Mouse (Mus musculus) MEL (cell line): Measurements from ENCODE around the gene Fam19a1. TPM values are rescaled to one million over a fixed set of nuclear protein-coding genes. Genes with fewer than 3 reads are reported as not detected.

Source experiments
- DNase-seq: peaks from one replicate; pipeline ENCODE4 v3.0.0; 2011; ENCODE audit warnings: low read depth, low spot score
- H3K27ac ChIP-seq: 2 replicates; pipeline ENCODE4 v1.5.1; 2012; ENCODE audit warnings: low read depth, mild to moderate bottlenecking, control low read depth, low read length, moderate library complexity; ENCODE audit not compliant: control insufficient read depth
- H3K27me3 ChIP-seq, 2 experiments: fragments of 150-350 bp in 1 of 2; sonication (generic) in 1 of 2; 2 replicates each; pipeline ENCODE4 v1.6.1; 2012; ENCODE audit warnings: low read length in 2 of 2, mild to moderate bottlenecking in 2 of 2, improper control_type of control experiment in 1 of 2, moderate library complexity in 1 of 2; ENCODE audit not compliant: insufficient read depth in 2 of 2, control insufficient read depth in 1 of 2
- H3K36me3 ChIP-seq, 2 experiments: 2 replicates each; pipeline ENCODE4 v1.6.1; 2012 to 2014; ENCODE audit warnings: low read length in 2 of 2, improper control_type of control experiment in 1 of 2, inconsistent platforms in 1 of 2, mild to moderate bottlenecking in 1 of 2; ENCODE audit not compliant: insufficient read depth in 2 of 2, control insufficient read depth in 1 of 2
- H3K4me1 ChIP-seq, 2 experiments: fragments of 150-350 bp in 1 of 2; sonication (generic) in 1 of 2; 2 replicates each; pipeline ENCODE4 v1.6.1; 2012; ENCODE audit warnings: low read length in 2 of 2, improper control_type of control experiment in 1 of 2, mild to moderate bottlenecking in 1 of 2; ENCODE audit not compliant: insufficient read depth in 2 of 2, control insufficient read depth in 1 of 2
- H3K4me3 ChIP-seq, 2 experiments: fragments of 150-350 bp in 1 of 2; sonication (generic) in 1 of 2; 2 replicates each; pipeline ENCODE4 v1.5.1; 2012; ENCODE audit warnings: low read depth in 2 of 2, low read length in 2 of 2, mild to moderate bottlenecking in 2 of 2, moderate library complexity in 2 of 2, control low read depth in 1 of 2, improper control_type of control experiment in 1 of 2; ENCODE audit not compliant: control insufficient read depth in 1 of 2, insufficient read depth in 1 of 2
- H3K79me2 ChIP-seq: 2 replicates; pipeline ENCODE4 v1.6.1; 2012; ENCODE audit warnings: mild to moderate bottlenecking, low read length, moderate library complexity; ENCODE audit not compliant: control insufficient read depth, poor library complexity, insufficient read depth
- H3K9ac ChIP-seq: 2 replicates; pipeline ENCODE4 v1.6.1; 2012; ENCODE audit warnings: low read depth, mild to moderate bottlenecking, control low read depth, low read length, moderate library complexity; ENCODE audit not compliant: control insufficient read depth, poor library complexity, severe bottlenecking
- H3K9me3 ChIP-seq: fragments of 150-350 bp; sonication (generic); replicated peaks from 2 replicates; pipeline ENCODE4 v1.6.1; 2012; ENCODE audit warnings: mild to moderate bottlenecking, low read length, improper control_type of control experiment, moderate library complexity; ENCODE audit not compliant: insufficient read depth
- BHLHE40 ChIP-seq: IDR thresholded peaks from 2 replicates; pipeline ENCODE4 v1.6.1; 2012; ENCODE audit warnings: low read depth, mild to moderate bottlenecking, inconsistent platforms, low read length, improper control_type of control experiment, borderline replicate concordance
- CHD1 ChIP-seq: IDR thresholded peaks from 2 replicates; pipeline ENCODE4 v1.6.1; 2012; ENCODE audit warnings: low read depth, mild to moderate bottlenecking, inconsistent platforms, low read length, improper control_type of control experiment
- CHD2 ChIP-seq: IDR thresholded peaks from 2 replicates; pipeline ENCODE4 v1.6.1; 2011; ENCODE audit warnings: low read length, improper control_type of control experiment
- EP300 ChIP-seq, 2 experiments: IDR thresholded peaks; 2 replicates each; pipeline ENCODE4 v1.6.1; 2011; ENCODE audit warnings: improper control_type of control experiment in 2 of 2, low read length in 2 of 2, low read depth in 1 of 2, mild to moderate bottlenecking in 1 of 2
- ETS1 ChIP-seq: IDR thresholded peaks from 2 replicates; pipeline ENCODE4 v1.6.1; 2012; ENCODE audit warnings: low read depth, mild to moderate bottlenecking, inconsistent platforms, low read length, improper control_type of control experiment, moderate library complexity
- GABPA ChIP-seq: IDR thresholded peaks from 2 replicates; pipeline ENCODE4 v1.6.1; 2012; ENCODE audit warnings: low read depth, mild to moderate bottlenecking, inconsistent platforms, low read length, improper control_type of control experiment, moderate library complexity
- GATA1 ChIP-seq: IDR thresholded peaks from 2 replicates; pipeline ENCODE4 v1.6.1; 2011; ENCODE audit warnings: low read depth, low read length, improper control_type of control experiment
- HCFC1 ChIP-seq: IDR thresholded peaks from 2 replicates; pipeline ENCODE4 v1.6.1; 2012; ENCODE audit warnings: low read depth, mild to moderate bottlenecking, inconsistent platforms, low read length, improper control_type of control experiment, moderate library complexity
- MAFK ChIP-seq: IDR thresholded peaks from 2 replicates; pipeline ENCODE4 v1.6.1; 2011; ENCODE audit warnings: low read depth, mild to moderate bottlenecking, low read length, improper control_type of control experiment, borderline replicate concordance
- MAX ChIP-seq: IDR thresholded peaks from 2 replicates; pipeline ENCODE4 v1.6.1; 2011; ENCODE audit warnings: low read length, improper control_type of control experiment
- MEF2A ChIP-seq: IDR thresholded peaks from 2 replicates; pipeline ENCODE4 v1.6.1; 2014; ENCODE audit warnings: low read depth, mild to moderate bottlenecking, inconsistent platforms, low read length, improper control_type of control experiment; ENCODE audit not compliant: poor library complexity, insufficient replicate concordance, severe bottlenecking; ENCODE audit errors: extremely low read depth
- MXI1 ChIP-seq: IDR thresholded peaks from 2 replicates; pipeline ENCODE4 v1.6.1; 2011; ENCODE audit warnings: mild to moderate bottlenecking, low read depth, low read length, improper control_type of control experiment
- NELFE ChIP-seq: IDR thresholded peaks from 2 replicates; pipeline ENCODE4 v1.6.1; 2011; ENCODE audit warnings: low read depth, low read length, improper control_type of control experiment
- NRF1 ChIP-seq: IDR thresholded peaks from 2 replicates; pipeline ENCODE4 v1.6.1; 2014; ENCODE audit warnings: low read depth, mild to moderate bottlenecking, inconsistent platforms, low read length, improper control_type of control experiment, moderate library complexity; ENCODE audit not compliant: poor library complexity, insufficient read depth, severe bottlenecking
- POLR2A ChIP-seq, 2 experiments: IDR thresholded peaks; 2 replicates each; pipeline ENCODE4 v1.6.1; 2011 to 2012; ENCODE audit warnings: low read length in 2 of 2, mild to moderate bottlenecking in 2 of 2, control low read depth in 1 of 2, improper control_type of control experiment in 1 of 2, low read depth in 1 of 2, moderate library complexity in 1 of 2; ENCODE audit not compliant: control insufficient read depth in 1 of 2, insufficient read depth in 1 of 2, poor library complexity in 1 of 2
- POLR2AphosphoS2 ChIP-seq: IDR thresholded peaks from 2 replicates; pipeline ENCODE4 v1.6.1; 2011; ENCODE audit warnings: low read length, improper control_type of control experiment
- RAD21 ChIP-seq: IDR thresholded peaks from 2 replicates; pipeline ENCODE4 v1.6.1; 2011; ENCODE audit warnings: mild to moderate bottlenecking, low read depth, low read length, improper control_type of control experiment
- RCOR1 ChIP-seq: IDR thresholded peaks from 2 replicates; pipeline ENCODE4 v1.6.1; 2012; ENCODE audit warnings: low read depth, mild to moderate bottlenecking, inconsistent platforms, low read length, improper control_type of control experiment
- SIN3A ChIP-seq: IDR thresholded peaks from 2 replicates; pipeline ENCODE4 v1.6.1; 2012; ENCODE audit warnings: low read length, improper control_type of control experiment, inconsistent platforms
- TAL1 ChIP-seq: IDR thresholded peaks from 2 replicates; pipeline ENCODE4 v1.6.1; 2012; ENCODE audit warnings: mild to moderate bottlenecking, inconsistent platforms, low read length, moderate library complexity, mixed read lengths
- TBP ChIP-seq: IDR thresholded peaks from 2 replicates; pipeline ENCODE4 v1.8.0; 2011; ENCODE audit warnings: low read depth, low read length, improper control_type of control experiment
- TCF12 ChIP-seq: IDR thresholded peaks from 2 replicates; pipeline ENCODE4 v1.6.1; 2014; ENCODE audit warnings: low read depth, mild to moderate bottlenecking, inconsistent platforms, low read length, improper control_type of control experiment, moderate library complexity
- UBTF ChIP-seq: IDR thresholded peaks from 2 replicates; pipeline ENCODE4 v1.6.1; 2012; ENCODE audit warnings: low read depth, mild to moderate bottlenecking, inconsistent platforms, low read length, improper control_type of control experiment, moderate library complexity, borderline replicate concordance; ENCODE audit not compliant: insufficient read depth
- USF2 ChIP-seq, 2 experiments: IDR thresholded peaks; 2 replicates each; pipeline ENCODE4 v1.6.1; 2011 to 2012; ENCODE audit warnings: improper control_type of control experiment in 2 of 2, low read length in 2 of 2, borderline replicate concordance in 1 of 2, inconsistent platforms in 1 of 2, low read depth in 1 of 2, mild to moderate bottlenecking in 1 of 2; ENCODE audit not compliant: insufficient read depth in 1 of 2
- ZC3H11A ChIP-seq: IDR thresholded peaks from 2 replicates; pipeline ENCODE4 v1.6.1; 2012; ENCODE audit warnings: low read depth, mild to moderate bottlenecking, inconsistent platforms, low read length, improper control_type of control experiment
- ZKSCAN1 ChIP-seq: IDR thresholded peaks from 2 replicates; pipeline ENCODE4 v1.6.1; 2012; ENCODE audit warnings: low read depth, mild to moderate bottlenecking, inconsistent platforms, low read length, improper control_type of control experiment, moderate library complexity
- ZNF384 ChIP-seq: IDR thresholded peaks from 2 replicates; pipeline ENCODE4 v1.6.1; 2012; ENCODE audit warnings: low read depth, mild to moderate bottlenecking, inconsistent platforms, low read length, improper control_type of control experiment
- polyA plus RNA-seq, 2 experiments: library from polyadenylated mRNA; stranded (reverse) in 1 of 2; unstranded in 1 of 2; fragments of >175 nt in 1 of 2; fragments of >200 nt in 1 of 2; gene quantifications; 2 replicates each; pipeline versions ENCODE4 v1.2.1 to v1.2.4; 2012; ENCODE audit warnings: low replicate concordance in 2 of 2, low read depth in 1 of 2; ENCODE audit not compliant: insufficient read length in 2 of 2, insufficient read depth in 1 of 2, missing spikeins in 1 of 2
- total RNA-seq: library from RNA; depleted of rRNA; stranded (reverse); fragments of 300-350 nt; gene quantifications from 2 replicates; pipeline ENCODE4 v1.2.3, GENCODE M21; 2012

Fam19a1 gene
- total and polyA plus RNA-seq, 3 experiments: not detected

DNA sequence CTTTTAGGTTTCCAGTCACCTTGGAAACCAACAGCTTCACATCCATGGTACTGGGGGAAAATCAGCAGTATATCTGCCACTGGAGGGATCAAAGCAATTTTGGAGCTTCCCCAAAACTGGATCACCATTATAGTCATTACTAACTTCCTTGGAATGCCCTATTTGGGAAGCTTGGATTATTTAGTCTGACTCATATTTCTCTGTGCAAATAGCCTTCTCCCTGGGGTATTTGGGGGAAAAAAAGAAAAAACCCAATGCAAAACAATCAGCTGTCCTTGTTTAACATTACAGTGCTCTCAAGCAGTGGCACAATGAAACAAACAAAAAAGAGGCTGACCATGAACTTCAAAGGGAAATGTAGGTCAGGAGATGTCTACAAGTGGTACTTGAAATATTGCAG lies 155.8 kb downstream of the Fam19a1 start:
- DNase-seq: no peak
- Histone ChIP-seq H3K9me3 (no peaks in the 10 kb centered on the region), H3K36me3 (no peaks in the 10 kb centered on the region), H3K27ac (no peak overlapping the region), H3K4me3 (no peak overlapping the region), H3K9ac (no peak overlapping the region), H3K4me1 (no peaks in the 10 kb centered on the region), H3K79me2 (no peaks in the 10 kb centered on the region), H3K27me3 (no peaks in the 10 kb centered on the region)
- TF ChIP-seq POLR2AphosphoS2 (no peak), HCFC1 (no peak), ZC3H11A (no peak)

- H3K9me3 ChIP-seq: no peaks in the 10 kb centered on the region
- TF ChIP-seq EP300 (IDR thresholded peaks at IDR 0.05; ENCODE audit: low read depth in 1 of 2, low read length in 2 of 2) (no peak), ZNF384 (no peak), CHD2 (no peak), TCF12 (no peak), TAL1 (no peak), RCOR1 (no peak), BHLHE40 (no peak), MEF2A (no peak), USF2 (IDR thresholded peaks at IDR 0.05; ENCODE audit: borderline replicate concordance in 1 of 2, insufficient read depth in 1 of 2, low read depth in 1 of 2, low read length in 2 of 2) (no peak), MXI1 (no peak)
- TF ChIP-seq, all 39 proteins: peak for 0
- Histone ChIP-seq H3K4me3 (no peak overlapping the region), H3K36me3 (no peaks in the 10 kb centered on the region), H3K27me3 (no peaks in the 10 kb centered on the region), H3K9ac (no peak overlapping the region), H3K79me2 (no peaks in the 10 kb centered on the region), H3K4me1 (no peaks in the 10 kb centered on the region), H3K27ac (no peak overlapping the region)
- DNase-seq: no peak
These were observed 157.5 kb downstream of the Fam19a1 start for GRCm38 (mm10) chr6:96270436-96270835.

DNA sequence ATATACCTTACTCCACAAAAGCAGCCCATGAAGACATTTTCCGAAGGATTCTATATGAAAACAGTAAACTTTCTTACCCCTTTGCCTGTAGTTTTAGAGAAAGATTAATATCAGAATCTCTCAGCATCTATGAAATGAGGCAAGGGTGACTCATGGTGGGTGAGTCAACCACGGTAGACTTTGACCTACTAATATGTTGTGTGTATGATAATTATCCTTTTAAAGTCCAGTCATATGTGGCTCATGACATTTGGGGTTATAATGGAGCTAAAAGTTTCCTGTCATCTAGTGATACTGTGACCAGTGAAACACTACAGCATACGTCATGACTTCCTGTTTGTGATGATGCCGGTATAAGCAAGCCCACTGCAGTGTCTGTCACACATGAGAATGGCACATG lies 170.8 kb downstream of the Fam19a1 start:
- Histone ChIP-seq H3K79me2 (no peaks in the 10 kb centered on the region), H3K27me3 (no peaks in the 10 kb centered on the region), H3K36me3 (no peaks in the 10 kb centered on the region), H3K4me1 (no peaks in the 10 kb centered on the region), H3K9me3 (no peaks in the 10 kb centered on the region), H3K27ac (no peak overlapping the region), H3K4me3 (no peak overlapping the region), H3K9ac (no peak overlapping the region)
- TF ChIP-seq ETS1 (no peak), SIN3A (no peak), MAFK (no peak), ZKSCAN1 (no peak), TBP (no peak), GABPA (no peak), CHD1 (no peak), ZNF384 (no peak), NELFE (no peak), BHLHE40 (no peak), RAD21 (no peak), MEF2A (no peak), HCFC1 (no peak), MAX (no peak), NRF1 (no peak), UBTF (no peak), POLR2A (IDR thresholded peaks at IDR 0.05; ENCODE audit: control insufficient read depth in 1 of 2, insufficient read depth in 1 of 2, low read depth in 1 of 2, low read length in 2 of 2, poor library complexity in 1 of 2) (no peak), GATA1 (no peak)
- DNase-seq: no peak
